Mouse (Mus musculus) cerebellum, postnatal 14 days (tissue): Measurements from ENCODE around the gene Rab22a.

Experiments used
- DNase-seq, 2 experiments: peaks; one replicate each; pipeline ENCODE4 v3.0.0; 2021; ENCODE audit warnings: mixed read lengths in 2 of 2

The Rab22a gene

DNA sequence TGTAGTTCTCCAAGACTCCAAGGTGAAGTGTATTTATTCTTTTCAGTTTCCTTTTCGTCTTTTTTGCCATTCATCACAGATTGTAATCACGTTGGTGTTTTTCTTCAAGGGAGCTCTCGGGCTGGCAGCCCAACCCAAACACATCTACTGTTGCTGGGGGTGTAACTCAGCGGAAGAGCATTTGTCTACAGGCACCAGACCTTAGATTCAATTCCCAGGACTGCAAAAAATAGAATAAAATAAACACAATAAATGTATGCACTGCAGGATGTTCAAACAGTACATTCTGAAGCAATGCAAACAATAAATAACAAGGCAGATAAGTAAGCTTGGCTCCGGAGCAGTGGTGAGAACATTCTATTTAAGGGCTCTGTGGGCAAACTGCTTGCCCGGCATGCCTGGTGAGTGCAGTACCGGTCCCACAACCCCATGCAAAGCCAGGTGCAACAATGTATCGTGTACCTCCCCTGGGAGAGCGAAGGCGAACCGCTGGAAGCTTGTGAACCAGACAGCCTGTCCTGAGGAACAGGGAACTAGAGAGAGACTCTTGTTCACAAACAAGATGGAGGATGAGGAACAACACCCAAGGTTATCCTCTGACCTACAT, 62.8 kb downstream of the Rab22a start:
- no peak for DNase-seq

DNA sequence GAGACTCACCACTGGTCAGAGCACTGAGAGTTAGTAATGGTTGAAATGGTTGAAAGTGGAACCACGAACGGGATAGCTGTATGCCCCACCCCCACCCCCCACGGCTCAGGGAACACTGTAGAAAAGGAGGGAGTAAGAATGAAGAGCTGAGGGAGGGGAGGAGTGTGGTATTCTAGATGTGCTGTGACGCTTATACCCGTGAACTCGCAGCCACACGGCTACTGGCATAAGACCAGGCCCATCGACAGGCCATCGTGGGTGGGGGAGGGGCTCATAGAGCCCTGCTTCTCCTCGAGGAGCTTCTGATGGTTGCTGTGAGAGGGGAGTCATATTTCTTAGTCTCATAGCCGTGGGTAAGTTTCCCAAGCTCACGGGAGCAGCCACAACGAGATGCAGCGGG, 64.8 kb downstream of the Rab22a start:
- DNase-seq, result no peak

GRCm38 (mm10) chr2:173724940-173725807, 65.6 kb downstream of the Rab22a start:
- no peak for DNase-seq

GRCm38 (mm10) chr2:173725819-173726218, 66.3 kb downstream of the Rab22a start:
- DNase-seq, result no peak

GRCm38 (mm10) chr2:173730444-173730966, 70.9 kb downstream of the Rab22a start:
- no peak for DNase-seq

DNA sequence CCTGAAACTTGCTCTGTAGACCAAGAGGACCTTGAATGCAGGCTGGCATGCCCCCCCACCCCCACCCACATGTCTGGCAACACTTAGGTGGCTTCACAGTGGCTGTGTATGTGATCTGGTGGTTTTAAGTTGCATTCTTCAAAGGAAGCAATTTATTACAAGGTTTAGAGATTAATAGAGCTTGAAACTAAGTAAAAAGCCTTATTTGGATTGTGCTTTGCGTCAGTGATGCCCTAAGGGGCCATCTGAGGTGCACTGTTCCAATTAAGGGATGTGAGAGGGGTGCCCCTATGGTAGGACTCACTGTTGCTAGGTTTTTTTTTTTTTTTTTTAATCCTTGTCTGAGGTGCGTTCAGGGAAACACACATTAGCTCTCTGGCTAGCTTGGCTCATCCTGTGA, 74.9 kb downstream of the Rab22a start:
- DNase-seq, result no peak

- peak; percentile 100 for DNase-seq
These were observed 77.8 kb downstream of the Rab22a start, which contains the start of gene Vapb for GRCm38 (mm10) chr2:173737222-173737989. Gene Vapb, plus strand, starts transcription at chr2:173737511.

- DNase-seq, result no peak
These were observed 78.7 kb downstream of the Rab22a start for GRCm38 (mm10) chr2:173738232-173738631.

DNA sequence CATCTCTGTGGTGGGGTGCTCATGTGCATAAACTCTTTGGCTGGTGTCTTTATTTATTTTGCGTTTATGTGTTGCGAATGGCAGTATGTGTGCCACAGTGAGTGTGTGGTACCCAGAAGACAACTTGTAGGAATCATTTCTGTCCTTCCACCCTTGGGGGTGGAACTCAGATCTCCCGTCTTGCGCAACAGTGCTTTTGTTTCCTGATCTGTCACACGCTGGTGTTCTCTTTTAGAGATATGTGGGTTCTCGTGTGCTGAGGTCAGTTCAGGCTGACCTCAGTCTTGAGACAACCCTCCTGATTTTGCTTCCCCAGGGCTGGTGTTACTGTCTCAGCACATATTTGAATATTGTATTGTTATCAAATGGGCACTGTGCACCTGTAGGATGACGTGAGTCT, 79.5 kb downstream of the Rab22a start:
- DNase-seq, result no peak

GRCm38 (mm10) chr2:173742090-173742489, 82.5 kb downstream of the Rab22a start:
- DNase-seq, result no peak

GRCm38 (mm10) chr2:173742744-173743143, 83.2 kb downstream of the Rab22a start:
- no peak for DNase-seq

DNA sequence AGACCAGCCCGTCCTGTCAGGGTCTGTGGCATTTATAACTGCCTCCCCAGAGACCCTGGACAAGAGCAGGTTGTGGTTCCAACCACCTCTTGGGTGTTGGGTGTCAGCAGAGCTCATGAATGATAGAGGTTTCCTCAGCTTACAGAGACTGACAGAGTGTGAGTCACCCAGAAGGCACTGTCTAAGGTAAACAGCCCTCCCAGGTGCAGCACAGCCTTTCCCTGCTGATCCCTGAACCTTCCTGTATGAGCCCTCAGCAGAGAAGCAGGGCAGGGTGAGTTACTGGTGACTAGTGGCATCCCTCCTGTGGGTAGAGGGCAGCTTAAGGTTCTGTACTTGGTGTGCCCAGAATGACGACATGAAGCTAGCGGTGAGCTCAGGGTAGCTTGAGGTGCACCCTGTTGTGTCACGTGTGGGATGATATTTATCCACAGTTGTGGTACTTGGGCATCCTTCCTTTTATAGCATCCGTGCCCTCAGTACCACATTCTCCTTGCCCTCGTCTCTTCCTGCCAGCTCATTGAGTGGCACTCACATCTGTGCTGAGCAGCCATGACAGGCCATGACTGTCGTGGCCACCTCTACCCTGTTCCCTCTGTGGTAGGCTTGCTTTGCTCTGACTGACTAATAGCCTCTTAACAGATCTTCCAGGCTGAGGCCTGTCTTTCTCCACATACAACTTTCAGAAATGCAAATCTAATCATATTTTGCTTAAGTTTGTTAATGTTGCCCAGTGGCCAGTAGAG, 84.7 kb downstream of the Rab22a start:
- no peak for DNase-seq

- peak; percentile 22 to 35 for DNase-seq
These were observed 89.5 kb downstream of the Rab22a start for GRCm38 (mm10) chr2:173748961-173749659.

GRCm38 (mm10) chr2:173755433-173756144, 96.0 kb downstream of the Rab22a start:
- DNase-seq, result no peak
